Mouse (Mus musculus) forebrain, embryonic 12.5 days (tissue): ENCODE measurements at regions not wholly inside any gene's neighbourhood (a gene's known extent, or its start where the extent isn't known, plus 50 kb on each side); places are given as distances from the start of the nearest gene placed in this dataset.
"Not testable (repeated sequence)": the region's sequence is repeated elsewhere in the genome, so short reads cannot be mapped to it uniquely, and the experiment has no call there.

Experiments used
- ATAC-seq: fragments of 200-750 bp; cut with Nextera tagmentation; 2 replicates; pipeline ENCODE4 v1.8.0; 2017; ENCODE audit warnings: moderate TSS enrichment; ENCODE audit not compliant: low FRiP score
- H3K27ac ChIP-seq: fragments of 300-500 bp; sonication (generic); 2 replicates; pipeline ENCODE4 v1.5.1; 2016; ENCODE audit warnings: mild to moderate bottlenecking
- H3K27me3 ChIP-seq: fragments of 300-500 bp; sonication (generic); 2 replicates; pipeline ENCODE4 v1.6.1; 2016; ENCODE audit warnings: mild to moderate bottlenecking
- H3K36me3 ChIP-seq: fragments of 300-500 bp; sonication (generic); replicated peaks from 2 replicates; pipeline ENCODE4 v1.6.1; 2016; ENCODE audit warnings: mild to moderate bottlenecking
- H3K4me1 ChIP-seq: fragments of 300-500 bp; sonication (generic); 2 replicates; pipeline ENCODE4 v1.6.1; 2016
- H3K4me2 ChIP-seq: fragments of 300-500 bp; sonication (generic); 2 replicates; pipeline ENCODE4 v1.6.1; 2016; ENCODE audit warnings: mild to moderate bottlenecking, moderate library complexity
- H3K4me3 ChIP-seq: fragments of 300-500 bp; sonication (generic); replicated peaks from 2 replicates; pipeline ENCODE4 v1.5.1; 2016; ENCODE audit warnings: mild to moderate bottlenecking
- H3K9ac ChIP-seq: fragments of 300-500 bp; sonication (generic); 2 replicates; pipeline ENCODE4 v1.6.1; 2016; ENCODE audit warnings: mild to moderate bottlenecking
- H3K9me3 ChIP-seq: fragments of 300-500 bp; sonication (generic); 2 replicates; pipeline ENCODE4 v1.6.1; 2016
- WGBS: fragments of 180-500 bp; shearing (Covaris S2); methylation state at CpG from one replicate; pipeline ENCODE4 v1.1.7; 2016; 5-methylcytosine and 5-hydroxymethylcytosine counted together

GRCm38 (mm10) chrX:99732526-99732925, 88.3 kb upstream of the Tmem28 start:
- H3K4me3 ChIP-seq = no peak overlapping the region
- no peaks in the 10 kb centered on the region for H3K4me1 ChIP-seq
- no peak overlapping the region for H3K27ac ChIP-seq
- WGBS = 78% methylated on average over 2 of the region's 2 CpGs
- H3K4me2 ChIP-seq = no peak overlapping the region
- peaks cover 21% of the 10 kb centered on the region; the same call in 1 of the 2 replicates for H3K27me3 ChIP-seq
- H3K9me3 ChIP-seq = no peaks in the 10 kb centered on the region
- no peaks in the 10 kb centered on the region for H3K36me3 ChIP-seq
- no peak for ATAC-seq
- H3K9ac ChIP-seq = no peak overlapping the region

GRCm38 (mm10) chrX:99725101-99725500, 95.7 kb upstream of the Tmem28 start:
- 0% methylated on average over 1 of the region's 1 CpGs for WGBS

GRCm38 (mm10) chrX:99695366-99695765, 125.5 kb upstream of the Tmem28 start:
- Histone ChIP-seq H3K36me3 (no peaks in the 10 kb centered on the region), H3K4me3 (no peak overlapping the region), H3K27ac (no peak overlapping the region), H3K27me3 (peaks cover 17% of the 10 kb centered on the region), H3K4me1 (no peaks in the 10 kb centered on the region), H3K9ac (no peak overlapping the region), H3K9me3 (no peaks in the 10 kb centered on the region), H3K4me2 (no peak overlapping the region)
- 75% methylated on average over 4 of the region's 4 CpGs for WGBS
- no peak for ATAC-seq

More at GRCm38 (mm10) chrX:99725101-99725500, 95.7 kb upstream of the Tmem28 start:
- Histone ChIP-seq H3K9me3 (no peaks in the 10 kb centered on the region), H3K36me3 (no peaks in the 10 kb centered on the region), H3K27me3 (0 out of 2 replicates have a peak, but pooled peaks cover 9% of the 10 kb centered on the region), H3K4me3 (no peak overlapping the region), H3K27ac (no peak overlapping the region), H3K4me2 (no peak overlapping the region), H3K4me1 (no peaks in the 10 kb centered on the region), H3K9ac (no peak overlapping the region)
- ATAC-seq = no peak

- Histone ChIP-seq H3K9ac (no peak overlapping the region), H3K9me3 (no peaks in the 10 kb centered on the region), H3K4me3 (no peak overlapping the region), H3K27ac (no peak overlapping the region), H3K4me1 (no peaks in the 10 kb centered on the region), H3K4me2 (no peak overlapping the region), H3K27me3 (peaks cover 17% of the 10 kb centered on the region), H3K36me3 (no peaks in the 10 kb centered on the region)
- ATAC-seq = no peak
- WGBS = 76% methylated on average over 4 of the region's 4 CpGs
Measured at GRCm38 (mm10) chrX:99690971-99691370, 129.8 kb upstream of the Tmem28 start.

DNA sequence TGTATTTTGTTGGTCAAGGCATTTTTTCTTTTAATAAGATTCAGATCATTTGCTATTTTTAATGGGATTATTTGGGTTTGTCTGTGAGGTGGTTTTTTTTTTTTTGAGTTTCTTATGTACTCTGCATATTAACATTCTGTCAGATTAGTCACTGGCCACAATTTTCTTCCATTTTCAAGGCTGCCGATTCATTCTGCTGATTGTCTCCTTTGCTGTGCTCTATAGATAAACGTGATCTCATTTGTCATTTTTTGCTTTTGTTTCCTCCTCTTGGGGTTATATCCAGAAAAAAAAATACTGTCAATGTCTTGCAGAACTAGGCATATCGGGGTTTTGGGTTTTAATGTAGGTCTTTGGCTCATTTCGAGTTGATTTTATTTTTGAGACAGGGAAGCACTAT, 131.1 kb upstream of the Tmem28 start:
- 84% methylated on average over 4 of the region's 4 CpGs for WGBS
- no peaks in the 10 kb centered on the region for H3K4me1 ChIP-seq
- no peaks in the 10 kb centered on the region for H3K36me3 ChIP-seq
- H3K27me3 ChIP-seq = peaks cover 17% of the 10 kb centered on the region
- no peak overlapping the region for H3K4me3 ChIP-seq
- no peak overlapping the region for H3K9ac ChIP-seq
- ATAC-seq = no peak
- no peak overlapping the region for H3K4me2 ChIP-seq
- no peaks in the 10 kb centered on the region for H3K9me3 ChIP-seq
- H3K27ac ChIP-seq = no peak overlapping the region

DNA sequence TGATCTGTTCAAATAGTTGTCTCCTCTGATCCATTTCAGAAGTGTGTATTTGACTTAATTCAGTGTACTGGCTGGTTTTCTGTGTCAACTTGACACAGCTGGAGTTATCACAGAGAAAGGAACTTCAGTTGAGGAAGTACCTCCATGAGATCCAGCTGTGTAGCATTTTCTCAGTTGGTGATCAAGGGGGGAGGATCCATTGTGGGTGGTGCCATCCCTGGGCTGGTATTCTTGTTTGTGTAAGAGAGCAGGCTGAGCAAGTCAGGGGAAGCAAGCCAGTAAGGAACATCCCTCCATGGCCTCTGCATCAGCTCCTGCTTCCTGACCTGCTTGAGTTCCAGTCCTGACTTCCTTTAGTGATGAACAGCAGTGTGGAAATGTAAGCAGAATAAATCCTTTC, 138.3 kb upstream of the Tmem28 start:
- not testable (repeated sequence) for H3K36me3 ChIP-seq, ATAC-seq, H3K4me3 ChIP-seq, H3K27ac ChIP-seq, H3K4me2 ChIP-seq, H3K9me3 ChIP-seq, H3K4me1 ChIP-seq, H3K9ac ChIP-seq
- peaks cover 16% of the 10 kb centered on the region for H3K27me3 ChIP-seq

DNA sequence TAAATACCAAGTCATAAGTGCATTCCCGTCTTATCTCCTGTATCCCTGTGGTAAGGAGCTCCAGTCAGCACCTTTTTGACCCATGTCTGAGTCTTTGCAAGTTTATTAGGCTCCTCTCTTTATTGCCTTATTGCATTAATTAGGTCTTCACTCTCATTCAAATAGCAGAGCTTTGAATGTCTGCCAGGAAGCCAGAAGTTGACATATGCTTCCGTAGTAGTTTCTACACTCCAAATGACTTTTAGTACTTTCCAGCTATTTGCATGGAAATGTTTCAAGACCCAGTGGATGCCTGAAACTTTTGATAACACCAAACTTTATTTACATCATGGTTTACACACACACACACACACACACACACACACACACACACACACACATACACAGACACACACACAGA, 153.2 kb upstream of the Tmem28 start:
- Histone ChIP-seq H3K27me3 (peaks cover 36% of the 10 kb centered on the region), H3K9ac (no peak overlapping the region), H3K36me3 (no peaks in the 10 kb centered on the region), H3K4me2 (no peak overlapping the region), H3K9me3 (no peaks in the 10 kb centered on the region), H3K27ac (no peak overlapping the region), H3K4me3 (no peak overlapping the region), H3K4me1 (no peaks in the 10 kb centered on the region)
- WGBS = 70% methylated on average over 2 of the region's 2 CpGs
- no peak for ATAC-seq

GRCm38 (mm10) chrX:99662566-99662965, 158.3 kb upstream of the Tmem28 start:
- no peaks in the 10 kb centered on the region for H3K36me3 ChIP-seq
- H3K27ac ChIP-seq = no peak overlapping the region
- H3K27me3 ChIP-seq = peaks cover 66% of the 10 kb centered on the region
- no peak overlapping the region for H3K9ac ChIP-seq
- H3K4me1 ChIP-seq = no peaks in the 10 kb centered on the region
- ATAC-seq = no peak
- H3K4me2 ChIP-seq = no peak overlapping the region
- H3K9me3 ChIP-seq = no peaks in the 10 kb centered on the region
- WGBS = 80% methylated on average over 3 of the region's 3 CpGs
- H3K4me3 ChIP-seq = no peak overlapping the region

DNA sequence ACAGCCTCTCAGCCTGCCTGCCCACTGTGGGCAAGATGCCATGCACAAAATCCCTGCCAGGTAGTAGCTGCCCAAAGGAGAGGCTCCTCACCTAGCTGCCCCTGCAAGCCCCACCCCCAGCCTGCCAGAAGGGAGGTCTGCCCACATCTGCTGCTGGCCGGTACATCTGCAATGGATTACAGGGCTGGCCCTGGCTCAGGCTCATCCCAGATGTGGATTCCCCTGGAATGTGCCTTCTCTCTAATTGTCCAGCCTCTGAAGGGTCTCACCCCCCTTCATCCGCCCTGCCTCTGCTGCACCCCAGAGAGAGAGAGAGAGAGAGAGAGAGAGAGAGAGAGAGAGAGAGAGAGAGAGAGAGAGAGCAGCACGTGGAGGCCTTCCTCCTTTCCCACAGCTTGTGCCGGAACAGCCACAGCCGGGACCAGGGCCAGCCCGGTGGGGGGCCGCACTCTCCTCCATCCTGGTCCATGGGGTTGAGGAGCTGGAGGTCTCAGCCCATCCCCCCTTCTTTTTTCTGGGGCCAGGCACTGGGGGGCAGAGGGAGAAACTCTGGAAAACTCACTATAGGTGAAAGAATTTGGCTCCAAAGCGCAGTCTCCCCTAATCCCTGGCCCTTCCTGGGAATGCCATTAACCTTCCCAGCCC, 161.2 kb upstream of the Tmem28 start:
- H3K9me3 ChIP-seq = no peaks in the 10 kb centered on the region
- ATAC-seq = no peak
- 40% methylated on average over 7 of the region's 8 CpGs for WGBS
- no peak overlapping the region for H3K4me2 ChIP-seq
- H3K9ac ChIP-seq = no peak overlapping the region
- H3K4me3 ChIP-seq = no peak overlapping the region
- H3K27ac ChIP-seq = no peak overlapping the region
- H3K4me1 ChIP-seq = no peaks in the 10 kb centered on the region
- H3K27me3 ChIP-seq = peaks cover 77% of the 10 kb centered on the region
- no peaks in the 10 kb centered on the region for H3K36me3 ChIP-seq

DNA sequence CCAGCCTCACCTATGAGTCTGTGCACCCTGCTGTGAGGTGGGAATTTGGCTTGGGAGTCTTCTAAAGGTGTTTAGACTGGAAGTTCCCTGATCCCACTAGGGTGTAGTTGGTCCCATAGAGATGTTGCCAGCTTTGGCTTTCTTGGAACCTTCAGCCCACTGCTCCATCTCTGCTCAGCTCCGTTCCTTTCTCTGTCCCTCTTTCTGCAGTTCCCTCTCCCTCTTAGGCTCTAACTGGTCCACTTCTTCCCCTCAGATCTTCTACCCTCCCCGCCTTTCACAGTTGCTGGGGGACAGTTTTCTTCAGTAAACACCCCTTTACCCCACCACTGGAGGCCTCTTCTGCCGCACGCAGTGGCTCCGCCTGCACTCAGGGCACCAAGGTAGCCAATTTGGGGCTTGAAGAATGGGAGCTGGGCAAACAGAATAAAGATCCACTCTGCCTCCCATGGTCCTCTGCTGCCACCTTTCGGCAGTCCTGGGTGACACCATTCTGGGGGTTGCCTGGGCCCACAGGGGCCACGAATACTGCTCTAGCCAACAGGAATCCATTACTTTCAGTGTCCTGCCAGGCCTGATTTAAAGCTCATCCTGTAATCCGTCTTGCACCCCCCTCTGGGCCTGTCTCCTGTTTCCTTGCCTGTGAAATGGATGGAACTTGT, 162.9 kb upstream of the Tmem28 start:
- no peak overlapping the region for H3K27ac ChIP-seq
- WGBS = 17% methylated on average over 8 of the region's 8 CpGs

GRCm38 (mm10) chrX:99656988-99657387, 163.8 kb upstream of the Tmem28 start:
- WGBS = 50% methylated on average over 6 of the region's 6 CpGs
- H3K27ac ChIP-seq = no peak overlapping the region
- peaks cover 62% of the 10 kb centered on the region for H3K27me3 ChIP-seq
- no peak for ATAC-seq
- no peaks in the 10 kb centered on the region for H3K4me1 ChIP-seq
- H3K9me3 ChIP-seq = no peaks in the 10 kb centered on the region
- no peak overlapping the region for H3K4me3 ChIP-seq
- no peak overlapping the region for H3K9ac ChIP-seq
- no peak overlapping the region for H3K4me2 ChIP-seq
- H3K36me3 ChIP-seq = no peaks in the 10 kb centered on the region

More for the DNA sequence above, 162.9 kb upstream of the Tmem28 start:
- no peak overlapping the region for H3K4me3 ChIP-seq
- H3K4me1 ChIP-seq = no peaks in the 10 kb centered on the region
- H3K9ac ChIP-seq = no peak overlapping the region
- ATAC-seq = peak; percentile 84; the same call in 1 of the 2 replicates
- H3K36me3 ChIP-seq = no peaks in the 10 kb centered on the region
- H3K27me3 ChIP-seq = peaks cover 69% of the 10 kb centered on the region
- H3K9me3 ChIP-seq = no peaks in the 10 kb centered on the region
- 0 out of 2 replicates have a peak overlapping the region, but pooled peaks have one; percentile 8 for H3K4me2 ChIP-seq

GRCm38 (mm10) chrX:99632211-99632775, 161.2 kb upstream of the Pja1 start:
- no peak overlapping the region for H3K9ac ChIP-seq
- no peak for ATAC-seq
- H3K27ac ChIP-seq = no peak overlapping the region
- WGBS = 73% methylated on average over 2 of the region's 2 CpGs
- H3K36me3 ChIP-seq = no peaks in the 10 kb centered on the region
- H3K27me3 ChIP-seq = peaks cover 55% of the 10 kb centered on the region
- no peak overlapping the region for H3K4me2 ChIP-seq
- H3K9me3 ChIP-seq = no peaks in the 10 kb centered on the region
- H3K4me1 ChIP-seq = no peaks in the 10 kb centered on the region
- no peak overlapping the region for H3K4me3 ChIP-seq
